Mouse (Mus musculus) thymus, adult 2 months (tissue): ENCODE measurements around the gene Cog3.

Experiments used
- CTCF ChIP-seq: fragments of 200-500 bp; IDR thresholded peaks from 2 replicates; pipeline ENCODE4 v1.5.1; 2012; ENCODE audit warnings: mild to moderate bottlenecking, control low read depth, low read length, moderate library complexity, borderline replicate concordance; ENCODE audit not compliant: control insufficient read depth, poor library complexity, insufficient read depth; ENCODE audit errors: extremely low read depth
- POLR2A ChIP-seq: fragments of 200-500 bp; IDR thresholded peaks from 2 replicates; pipeline ENCODE4 v1.6.1; 2012; ENCODE audit warnings: mild to moderate bottlenecking, low read length, control low read depth, moderate library complexity; ENCODE audit not compliant: control insufficient read depth, poor library complexity, insufficient read depth; ENCODE audit errors: extremely low read depth

GRCm38 (mm10) chr14:75735597-75735996 lies 18.7 kb downstream of the Cog3 start:
- no peak for TF ChIP-seq CTCF
- no peak for TF ChIP-seq POLR2A
